Mouse (Mus musculus): ENCODE data around the gene Axin2. TPM values are rescaled to one million over a fixed set of nuclear protein-coding genes. Genes with fewer than 3 reads are reported as not detected.

Axin2 gene
- polyA plus RNA-seq, 1 experiment = not detected

- 70% methylated on average over 6 of the region's 6 CpGs for WGBS
- Histone ChIP-seq H3K27ac (ENCODE audit: insufficient read depth, low read depth, low read length) (no peak overlapping the region), H3K4me3 (ENCODE audit: insufficient read depth, low read depth, low read length) (no peak overlapping the region), H3K4me1 (ENCODE audit: control insufficient read depth, insufficient read depth, low read length) (no peaks in the 10 kb centered on the region)
- TF ChIP-seq CTCF (IDR thresholded peaks at IDR 0.05; ENCODE audit: insufficient read depth, low read depth, low read length) = no peak
- no peak for TF ChIP-seq POLR2A (IDR thresholded peaks at IDR 0.05; ENCODE audit: insufficient read depth, low read depth, low read length)
Observed at GRCm38 (mm10) chr11:108965740-108966139, 45.6 kb downstream of the Axin2 start.

GRCm38 (mm10) chr11:108973459-108973858, 53.3 kb downstream of the Axin2 start:
- Histone ChIP-seq H3K4me1 (ENCODE audit: control insufficient read depth, insufficient read depth, low read length) (peaks cover 14% of the 10 kb centered on the region), H3K27ac (ENCODE audit: insufficient read depth, low read depth, low read length) (no peak overlapping the region), H3K4me3 (ENCODE audit: insufficient read depth, low read depth, low read length) (no peak overlapping the region)
- TF ChIP-seq POLR2A (IDR thresholded peaks at IDR 0.05; ENCODE audit: insufficient read depth, low read depth, low read length) (no peak), CTCF (IDR thresholded peaks at IDR 0.05; ENCODE audit: insufficient read depth, low read depth, low read length) (no peak)
- WGBS = 62% methylated on average over 4 of the region's 4 CpGs

- 69% methylated on average over 5 of the region's 5 CpGs for whole genome bisulfite sequencing
- peaks cover 14% of the 10 kb centered on the region for H3K4me1 ChIP-seq (ENCODE audit: control insufficient read depth, insufficient read depth, low read length)
- TF ChIP-seq CTCF (IDR thresholded peaks at IDR 0.05; ENCODE audit: insufficient read depth, low read depth, low read length) (no peak), POLR2A (IDR thresholded peaks at IDR 0.05; ENCODE audit: insufficient read depth, low read depth, low read length) (no peak)
- H3K4me3 ChIP-seq (ENCODE audit: insufficient read depth, low read depth, low read length) = no peak overlapping the region
- no peak overlapping the region for H3K27ac ChIP-seq (ENCODE audit: insufficient read depth, low read depth, low read length)
Observed at GRCm38 (mm10) chr11:108973866-108974265, 53.7 kb downstream of the Axin2 start.

DNA sequence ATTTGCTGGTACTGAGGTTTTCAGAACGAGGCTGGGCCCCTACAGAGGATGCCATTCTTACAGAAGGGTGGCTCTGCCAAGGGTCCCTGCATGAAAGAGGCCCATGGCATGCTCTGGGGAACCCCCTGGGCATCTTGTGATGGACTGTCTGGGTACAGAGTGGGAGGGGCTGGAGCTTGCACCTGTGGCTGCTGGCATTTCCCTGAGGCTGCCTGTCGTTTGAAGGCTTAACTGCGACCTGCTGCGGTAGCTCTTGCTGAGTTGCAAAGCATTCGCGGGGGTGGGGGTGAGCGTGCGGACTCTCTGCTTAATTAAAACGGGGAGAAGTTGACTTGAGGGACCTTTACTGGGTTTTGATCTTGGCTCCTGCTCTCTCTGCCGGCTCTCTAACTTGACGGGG, 55.4 kb downstream of the Axin2 start:
- Histone ChIP-seq H3K27ac (ENCODE audit: insufficient read depth, low read depth, low read length) (no peak overlapping the region), H3K4me3 (ENCODE audit: insufficient read depth, low read depth, low read length) (no peak overlapping the region), H3K4me1 (ENCODE audit: control insufficient read depth, insufficient read depth, low read length) (peaks cover 14% of the 10 kb centered on the region)
- TF ChIP-seq POLR2A (IDR thresholded peaks at IDR 0.05; ENCODE audit: insufficient read depth, low read depth, low read length) (no peak), CTCF (IDR thresholded peaks at IDR 0.05; ENCODE audit: insufficient read depth, low read depth, low read length) (no peak)
- WGBS = 37% methylated on average over 11 of the region's 11 CpGs

DNA sequence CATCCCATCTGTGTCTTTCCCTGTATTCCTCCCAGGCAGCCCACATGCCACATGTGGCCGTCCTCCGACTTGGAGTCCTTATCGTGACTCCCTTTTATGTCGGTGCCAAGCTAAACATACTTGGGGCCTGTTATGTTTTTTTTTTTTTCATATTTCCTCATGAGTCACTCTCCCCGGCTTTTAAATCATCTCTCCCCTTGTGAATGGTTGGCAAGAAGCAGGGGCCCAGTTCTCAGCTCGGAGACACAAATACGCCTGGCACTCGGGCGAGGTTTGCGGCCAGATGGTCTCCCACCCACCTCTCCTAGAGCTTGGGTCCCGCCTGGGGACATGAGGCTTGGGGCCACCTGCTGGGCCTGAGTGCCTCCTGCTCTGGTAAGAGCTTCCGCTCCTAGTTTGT, 60.4 kb downstream of the Axin2 start:
- Histone ChIP-seq H3K27ac (ENCODE audit: insufficient read depth, low read depth, low read length) (no peak overlapping the region), H3K4me3 (ENCODE audit: insufficient read depth, low read depth, low read length) (no peak overlapping the region), H3K4me1 (ENCODE audit: control insufficient read depth, insufficient read depth, low read length) (peaks cover 4% of the 10 kb centered on the region)
- 80% methylated on average over 12 of the region's 12 CpGs for WGBS
- TF ChIP-seq POLR2A (IDR thresholded peaks at IDR 0.05; ENCODE audit: insufficient read depth, low read depth, low read length) (no peak), CTCF (IDR thresholded peaks at IDR 0.05; ENCODE audit: insufficient read depth, low read depth, low read length) (no peak)

DNA sequence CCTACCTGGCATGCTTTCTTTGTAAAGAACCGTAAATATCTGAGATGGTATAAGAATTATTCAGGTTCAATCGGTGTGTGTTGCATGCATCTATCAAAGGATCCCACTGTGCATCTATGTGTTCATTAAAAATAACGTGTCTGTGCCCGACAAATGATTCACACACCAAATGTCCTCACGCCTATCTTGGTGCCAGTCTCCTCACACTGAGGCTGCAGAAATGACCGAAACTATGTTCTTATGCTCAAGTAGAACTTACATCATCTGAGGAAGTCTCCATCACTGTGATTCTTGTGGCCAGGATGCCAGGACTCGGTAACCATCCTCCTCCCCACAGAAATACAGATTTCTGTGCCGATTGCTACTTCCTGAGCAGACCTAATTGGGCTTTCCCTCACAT, 60.9 kb downstream of the Axin2 start:
- no peak for TF ChIP-seq CTCF (IDR thresholded peaks at IDR 0.05; ENCODE audit: insufficient read depth, low read depth, low read length)
- H3K4me1 ChIP-seq (ENCODE audit: control insufficient read depth, insufficient read depth, low read length) = no peaks in the 10 kb centered on the region
- WGBS = 82% methylated on average over 8 of the region's 8 CpGs
- no peak overlapping the region for H3K27ac ChIP-seq (ENCODE audit: insufficient read depth, low read depth, low read length)
- no peak overlapping the region for H3K4me3 ChIP-seq (ENCODE audit: insufficient read depth, low read depth, low read length)

- no peak overlapping the region for H3K4me3 ChIP-seq (ENCODE audit: insufficient read depth, low read depth, low read length)
- H3K27ac ChIP-seq (ENCODE audit: insufficient read depth, low read depth, low read length) = no peak overlapping the region
- no peaks in the 10 kb centered on the region for H3K4me1 ChIP-seq (ENCODE audit: control insufficient read depth, insufficient read depth, low read length)
- 65% methylated on average over 7 of the region's 7 CpGs for WGBS
- TF ChIP-seq POLR2A (IDR thresholded peaks at IDR 0.05; ENCODE audit: insufficient read depth, low read depth, low read length) (no peak), CTCF (IDR thresholded peaks at IDR 0.05; ENCODE audit: insufficient read depth, low read depth, low read length) (no peak)
Observed at GRCm38 (mm10) chr11:108983409-108984064, 63.4 kb downstream of the Axin2 start.

DNA sequence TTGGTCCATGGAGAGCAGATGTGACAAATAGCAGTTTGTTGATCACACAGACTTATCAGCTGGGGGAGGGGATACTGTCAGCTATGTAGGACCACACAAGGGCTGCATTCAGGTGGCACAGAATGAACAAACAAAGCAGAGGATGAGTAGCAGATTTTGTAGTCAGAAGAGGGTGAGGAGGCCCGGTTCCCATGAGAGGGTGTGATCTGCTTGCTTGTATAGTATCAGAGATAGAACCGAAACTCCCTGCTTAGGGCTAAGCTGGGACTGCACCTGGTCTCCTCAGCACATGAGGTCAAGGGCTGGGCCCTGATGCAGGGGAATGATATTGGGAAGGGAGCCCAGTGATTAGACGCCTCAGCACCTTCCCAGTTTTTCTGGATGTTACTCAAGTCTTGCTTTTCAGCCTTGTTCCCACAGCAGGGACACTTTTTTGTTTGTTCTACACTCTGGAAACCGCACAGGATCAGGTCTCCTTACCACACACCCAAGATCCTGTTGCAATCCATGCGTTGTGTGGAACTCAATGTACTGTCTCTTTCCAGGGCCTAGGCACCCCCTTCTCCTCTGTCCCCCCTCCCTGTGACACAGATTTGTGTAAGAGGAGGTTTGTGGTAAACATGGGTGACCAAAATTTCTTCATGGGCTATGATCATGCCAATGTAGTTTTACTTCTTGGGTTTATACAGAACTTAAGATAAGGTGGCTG, 64.7 kb downstream of the Axin2 start:
- TF ChIP-seq POLR2A (IDR thresholded peaks at IDR 0.05; ENCODE audit: insufficient read depth, low read depth, low read length) (no peak), CTCF (IDR thresholded peaks at IDR 0.05; ENCODE audit: insufficient read depth, low read depth, low read length) (no peak)
- Histone ChIP-seq H3K4me1 (ENCODE audit: control insufficient read depth, insufficient read depth, low read length) (no peaks in the 10 kb centered on the region), H3K27ac (ENCODE audit: insufficient read depth, low read depth, low read length) (no peak overlapping the region), H3K4me3 (ENCODE audit: insufficient read depth, low read depth, low read length) (no peak overlapping the region)
- WGBS = 83% methylated on average over 5 of the region's 5 CpGs

DNA sequence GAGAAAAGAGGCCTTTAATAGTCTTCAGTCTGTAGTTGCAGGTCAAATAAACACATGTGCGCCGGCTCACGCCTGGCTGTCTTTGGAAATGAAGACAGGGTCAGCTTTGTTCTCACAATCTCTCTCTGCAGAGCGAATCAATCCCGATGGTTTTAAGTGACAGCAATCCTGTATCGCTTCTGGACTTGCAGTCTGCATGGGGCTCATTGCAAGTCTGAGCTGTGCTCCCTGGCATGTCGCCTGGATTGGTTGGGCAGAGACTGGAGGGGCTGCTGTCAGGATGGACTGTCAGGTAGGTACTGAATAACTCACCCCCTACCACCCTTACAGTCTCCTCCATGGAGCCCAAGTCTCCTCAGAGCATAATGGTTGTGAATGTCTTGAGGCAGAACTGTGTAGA, 65.7 kb downstream of the Axin2 start:
- H3K4me1 ChIP-seq (ENCODE audit: control insufficient read depth, insufficient read depth, low read length) = no peaks in the 10 kb centered on the region
- no peak overlapping the region for H3K4me3 ChIP-seq (ENCODE audit: insufficient read depth, low read depth, low read length)
- WGBS = 68% methylated on average over 7 of the region's 7 CpGs
- TF ChIP-seq POLR2A (IDR thresholded peaks at IDR 0.05; ENCODE audit: insufficient read depth, low read depth, low read length) (no peak), CTCF (IDR thresholded peaks at IDR 0.05; ENCODE audit: insufficient read depth, low read depth, low read length) (no peak)
- H3K27ac ChIP-seq (ENCODE audit: insufficient read depth, low read depth, low read length) = no peak overlapping the region

Data from olfactory bulb, adult 2 months (tissue).